Mouse (Mus musculus): Measurements from ENCODE around the gene Gclm. TPM values are rescaled to one million over a fixed set of nuclear protein-coding genes. Genes with fewer than 3 reads are reported as not detected.

Gclm gene
- total RNA-seq (2021), result 10 to 100 TPM; 22.7 to 28.7 TPM
- long read RNA-seq, experiment 1, full-length matches to known transcripts, result 17 of 20 reads
- long read RNA-seq, experiment 1, partial matches to known transcripts, result 1 of 20 reads
- long read RNA-seq, experiment 1, other reads (novel, unspliced or antisense), result 2 of 20 reads
- long read RNA-seq, experiment 2, full-length matches to known transcripts, result 19 of 20 reads
- long read RNA-seq, experiment 2, partial matches to known transcripts, result 1 of 20 reads
- long read RNA-seq, experiment 2, other reads (novel, unspliced or antisense), result 0 of 20 reads

- intact Hi-C loops (cut with DNase I; ENCODE audit: low total_unique reads), result no loop called here
- peak; percentile 93 for DNase-seq
These were observed at the start of gene Gclm for GRCm38 (mm10) chr3:122245215-122245877. Gene Gclm, plus strand, starts transcription at chr3:122245557.

GRCm38 (mm10) chr3:122196621-122197298 lies 48.6 kb upstream of the Gclm start:
- intact Hi-C loops (cut with DNase I; ENCODE audit: low total_unique reads), result no loop called here
- no peak for DNase-seq

DNA sequence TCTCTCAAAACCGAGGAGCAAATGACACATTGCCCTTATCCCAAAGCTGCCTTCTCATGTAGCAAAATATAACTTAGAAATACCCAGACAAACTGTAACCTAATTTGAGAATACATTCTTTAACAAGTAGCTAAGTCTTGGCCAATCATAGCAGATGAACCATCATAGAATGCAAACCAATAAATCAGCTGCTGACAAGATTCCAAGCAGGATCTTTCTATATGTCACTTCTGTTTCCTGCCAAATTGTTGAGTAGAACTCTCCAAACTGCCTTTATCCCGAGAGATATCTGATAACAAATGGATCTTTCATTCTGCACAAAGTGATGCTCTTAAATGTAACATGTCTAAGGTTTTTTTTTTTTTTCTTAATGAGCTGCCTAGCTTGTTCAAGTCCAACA lies 46.8 kb upstream of the Gclm start:
- DNase-seq, result no peak
- intact Hi-C loops (cut with DNase I; ENCODE audit: low total_unique reads), result no loop called here

DNA sequence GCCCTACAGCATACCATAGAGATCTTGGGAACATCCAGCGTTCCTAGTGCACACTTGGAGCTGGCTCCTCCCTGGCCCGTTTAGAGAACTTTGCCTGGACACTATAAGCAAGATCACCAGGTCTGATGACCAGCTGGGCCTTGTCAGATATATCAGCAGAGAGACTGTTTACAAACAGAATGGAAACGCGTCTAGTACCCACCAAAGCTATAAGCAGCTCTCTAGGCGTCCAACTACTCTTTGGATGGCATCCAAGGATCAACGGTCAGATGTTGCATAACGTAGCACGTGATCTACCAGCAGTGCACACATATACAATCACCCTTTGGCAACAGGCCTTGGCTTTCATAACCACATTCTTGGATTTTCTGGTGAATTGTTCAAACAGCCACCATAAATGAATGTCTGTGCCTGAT lies 46.4 kb upstream of the Gclm start:
- no peak for DNase-seq
- intact Hi-C loops (cut with DNase I; ENCODE audit: low total_unique reads), result no loop called here

DNA sequence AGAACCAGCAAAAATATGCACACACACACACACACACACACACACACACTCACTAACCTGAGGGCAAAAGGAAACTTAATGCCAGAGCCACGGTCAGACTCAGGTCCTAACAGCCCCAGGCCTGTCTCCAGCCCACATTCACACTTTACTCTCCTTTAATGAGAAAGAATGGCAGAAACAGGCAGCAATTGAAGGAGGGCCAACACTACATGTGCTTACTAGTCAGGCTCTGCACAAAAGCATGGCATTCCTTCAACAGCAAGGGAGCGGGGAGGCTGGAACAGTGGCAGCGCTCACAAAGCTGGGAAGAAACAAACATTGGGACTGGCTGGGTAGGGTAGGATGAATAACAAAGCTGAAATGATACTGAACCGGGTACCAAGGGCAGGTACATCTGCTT lies 45.8 kb upstream of the Gclm start:
- intact Hi-C loops (cut with DNase I; ENCODE audit: low total_unique reads), result no loop called here
- no peak for DNase-seq

GRCm38 (mm10) chr3:122200017-122200416 lies 45.3 kb upstream of the Gclm start:
- no peak for DNase-seq
- intact Hi-C loops (cut with DNase I; ENCODE audit: low total_unique reads), result no loop called here

GRCm38 (mm10) chr3:122200447-122200846 lies 44.9 kb upstream of the Gclm start:
- DNase-seq, result no peak
- intact Hi-C loops (cut with DNase I; ENCODE audit: low total_unique reads), result no loop called here

DNA sequence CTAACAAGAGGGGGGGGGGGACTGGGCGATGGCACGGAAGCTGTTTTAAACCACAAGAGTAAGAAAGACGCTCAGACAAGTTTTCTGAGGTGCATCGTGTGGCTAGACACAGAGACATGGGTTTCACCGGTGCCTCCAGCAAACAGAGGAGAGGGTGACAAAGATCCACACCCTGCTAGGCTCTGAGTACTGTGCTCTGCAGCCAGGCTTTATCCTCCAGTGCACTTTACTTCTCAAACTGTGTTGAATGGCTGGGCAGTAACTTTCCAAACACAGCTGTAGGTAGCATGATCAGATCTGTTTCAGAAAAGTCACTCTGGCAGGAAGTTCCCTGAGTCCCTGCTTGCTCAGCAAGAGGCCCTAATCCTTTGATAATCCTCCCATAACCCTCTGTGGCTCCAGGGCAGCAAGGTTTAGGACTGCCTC lies 43.0 kb upstream of the Gclm start:
- DNase-seq, result no peak
- intact Hi-C loops (cut with DNase I; ENCODE audit: low total_unique reads), result no loop called here

GRCm38 (mm10) chr3:122203675-122204329 lies 41.6 kb upstream of the Gclm start:
- intact Hi-C loops (cut with DNase I; ENCODE audit: low total_unique reads), result no loop called here
- DNase-seq, result no peak

GRCm38 (mm10) chr3:122205753-122206152 lies 39.6 kb upstream of the Gclm start:
- intact Hi-C loops (cut with DNase I; ENCODE audit: low total_unique reads), result no loop called here
- no peak for DNase-seq

DNA sequence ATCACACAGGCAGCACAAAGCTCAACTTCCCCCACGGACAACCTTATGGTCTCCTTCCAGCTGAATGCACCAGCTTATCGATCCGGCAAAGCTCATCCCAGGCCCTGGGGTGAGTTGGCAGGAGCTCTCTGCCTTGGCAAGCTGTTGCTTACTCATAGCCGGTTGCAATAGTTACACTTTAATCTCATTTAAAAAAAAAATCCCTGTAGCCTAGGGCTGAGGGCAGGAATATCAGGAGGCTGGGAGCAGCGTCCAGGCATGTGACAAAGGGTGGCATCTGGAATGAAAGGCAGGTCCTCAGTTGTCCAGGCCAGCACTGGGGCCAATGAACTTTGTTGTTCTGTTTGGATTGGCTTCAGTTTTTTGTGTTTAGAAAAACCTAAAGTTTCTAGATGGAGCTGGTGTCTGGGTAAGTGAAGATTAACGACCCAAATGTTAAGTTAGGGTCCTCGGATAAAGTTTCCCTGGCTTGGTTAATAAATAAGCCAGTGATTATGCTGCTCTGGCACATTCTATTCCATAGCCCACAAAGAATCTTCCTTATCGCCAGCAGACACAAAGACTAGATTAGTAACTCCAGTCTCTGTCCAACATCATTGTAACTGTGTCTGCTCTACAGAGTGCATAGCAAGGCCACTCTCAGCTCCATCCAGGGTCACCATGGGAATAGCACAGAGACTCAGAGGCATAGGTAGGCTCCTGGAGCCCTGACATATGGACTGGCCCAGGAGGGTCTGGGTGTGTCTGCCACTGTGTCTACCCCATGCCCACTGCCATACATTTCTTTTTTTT lies 38.9 kb upstream of the Gclm start:
- DNase-seq, result no peak
- intact Hi-C loops (cut with DNase I; ENCODE audit: low total_unique reads), result no loop called here

DNA sequence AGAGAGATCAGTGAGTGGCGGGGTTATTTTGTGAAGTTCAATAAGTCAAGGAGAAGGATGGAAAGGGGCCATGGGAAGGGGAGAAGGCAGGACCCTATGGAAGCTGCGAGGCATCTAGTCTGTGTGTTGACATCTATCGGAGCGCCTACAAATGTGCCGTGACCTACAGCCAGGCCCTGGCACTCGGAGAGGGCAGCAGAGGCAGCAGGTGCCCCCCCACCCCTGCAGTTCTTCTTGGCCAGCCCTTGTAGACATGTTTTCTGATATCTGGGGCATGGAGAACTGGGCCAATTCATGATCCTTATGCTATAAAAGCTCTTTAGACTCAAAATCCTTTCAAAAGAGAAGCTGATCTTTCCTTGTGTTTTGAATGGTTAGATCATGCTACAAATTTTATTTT lies 37.6 kb upstream of the Gclm start:
- DNase-seq, result no peak
- intact Hi-C loops (cut with DNase I; ENCODE audit: low total_unique reads), result no loop called here

GRCm38 (mm10) chr3:122208296-122209225 lies 36.8 kb upstream of the Gclm start:
- intact Hi-C loops (cut with DNase I; ENCODE audit: low total_unique reads), result no loop called here
- no peak for DNase-seq

- intact Hi-C loops (cut with DNase I; ENCODE audit: low total_unique reads), result no loop called here
- no peak for DNase-seq
These were observed 35.8 kb upstream of the Gclm start for GRCm38 (mm10) chr3:122209511-122209910.

DNA sequence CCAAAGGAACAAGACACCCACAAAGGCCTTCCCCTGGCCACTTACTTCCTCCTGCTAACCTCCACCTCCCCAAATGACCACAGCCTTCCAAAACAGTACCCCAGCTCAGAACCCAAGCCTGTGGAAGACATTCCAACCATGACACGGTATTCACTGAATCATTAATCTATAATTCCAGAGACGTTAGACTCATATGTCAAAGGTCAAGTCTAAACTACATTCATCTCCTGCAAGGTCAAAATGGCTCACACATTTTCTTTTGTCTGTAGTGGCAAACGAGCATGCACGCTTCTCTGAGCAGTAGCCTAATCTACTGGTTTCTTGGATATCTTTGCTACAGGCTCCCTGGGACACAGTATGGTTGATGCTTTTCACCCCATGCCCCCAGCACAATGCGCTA lies 34.9 kb upstream of the Gclm start:
- intact Hi-C loops (cut with DNase I; ENCODE audit: low total_unique reads), result no loop called here

DNA sequence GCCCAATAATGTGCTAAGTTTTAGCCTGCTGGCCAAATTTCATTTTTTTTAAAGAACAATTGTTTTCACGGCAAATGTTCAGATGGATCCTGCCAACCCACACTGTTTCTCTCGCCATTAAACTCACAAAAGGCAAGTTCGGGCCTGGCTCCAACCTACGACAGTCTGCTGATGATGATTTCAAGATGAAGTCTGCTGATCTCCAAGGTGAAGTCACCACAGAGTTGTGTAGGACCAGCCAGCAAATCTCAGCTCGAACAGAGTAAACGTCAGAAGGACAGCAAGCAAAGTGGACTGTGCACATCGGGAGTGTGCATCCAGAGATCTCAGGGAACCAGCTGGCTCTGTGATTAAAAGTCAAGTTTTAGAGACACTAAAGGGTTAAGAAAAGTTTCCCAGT lies 34.5 kb upstream of the Gclm start:
- intact Hi-C loops (cut with DNase I; ENCODE audit: low total_unique reads), result no loop called here

More for the DNA sequence above, 34.9 kb upstream of the Gclm start:
- no peak for DNase-seq

DNA sequence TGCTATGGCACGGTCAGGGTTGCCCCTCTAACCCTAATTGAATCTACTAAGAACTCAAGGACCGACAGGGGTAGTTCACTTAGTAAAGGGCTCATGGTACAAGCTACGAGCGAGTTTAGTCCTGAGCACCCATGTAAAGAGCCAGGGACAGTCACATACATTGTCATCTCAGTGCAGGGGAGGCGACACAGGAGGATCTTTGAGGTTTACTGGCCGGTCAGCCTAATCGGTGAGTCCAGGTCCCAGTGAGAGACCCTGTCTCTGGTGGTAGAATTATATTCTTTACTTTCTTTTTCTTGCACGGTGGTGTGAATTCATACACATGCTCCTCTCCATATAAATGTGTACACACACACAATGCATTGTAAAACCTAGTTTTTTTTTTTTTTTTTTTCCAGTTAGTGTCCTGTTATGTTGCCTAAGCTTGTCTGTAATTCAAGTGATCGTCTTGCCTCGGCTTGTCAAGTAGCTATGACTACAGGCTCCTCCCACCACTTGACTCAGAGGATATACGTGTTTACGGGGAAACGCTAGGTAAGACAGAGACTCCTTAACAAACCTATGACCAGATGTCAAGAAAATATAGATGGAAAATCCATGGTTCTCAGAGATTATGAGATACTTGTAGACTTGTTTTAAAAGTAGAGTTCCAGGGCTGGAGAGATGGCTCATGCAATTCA lies 33.8 kb upstream of the Gclm start:
- intact Hi-C loops (cut with DNase I; ENCODE audit: low total_unique reads), result no loop called here
- DNase-seq, result no peak

More for the DNA sequence above, 34.5 kb upstream of the Gclm start:
- DNase-seq, result no peak

Data from gastrocnemius, postnatal 14 days (tissue).